Mouse (Mus musculus): ENCODE results near the gene Pop4.

Pop4 gene

GRCm38 (mm10) chr7:38219526-38219925, 51.7 kb downstream of the Pop4 start:
- no peak for DNase-seq (ENCODE audit: low read depth)

DNA sequence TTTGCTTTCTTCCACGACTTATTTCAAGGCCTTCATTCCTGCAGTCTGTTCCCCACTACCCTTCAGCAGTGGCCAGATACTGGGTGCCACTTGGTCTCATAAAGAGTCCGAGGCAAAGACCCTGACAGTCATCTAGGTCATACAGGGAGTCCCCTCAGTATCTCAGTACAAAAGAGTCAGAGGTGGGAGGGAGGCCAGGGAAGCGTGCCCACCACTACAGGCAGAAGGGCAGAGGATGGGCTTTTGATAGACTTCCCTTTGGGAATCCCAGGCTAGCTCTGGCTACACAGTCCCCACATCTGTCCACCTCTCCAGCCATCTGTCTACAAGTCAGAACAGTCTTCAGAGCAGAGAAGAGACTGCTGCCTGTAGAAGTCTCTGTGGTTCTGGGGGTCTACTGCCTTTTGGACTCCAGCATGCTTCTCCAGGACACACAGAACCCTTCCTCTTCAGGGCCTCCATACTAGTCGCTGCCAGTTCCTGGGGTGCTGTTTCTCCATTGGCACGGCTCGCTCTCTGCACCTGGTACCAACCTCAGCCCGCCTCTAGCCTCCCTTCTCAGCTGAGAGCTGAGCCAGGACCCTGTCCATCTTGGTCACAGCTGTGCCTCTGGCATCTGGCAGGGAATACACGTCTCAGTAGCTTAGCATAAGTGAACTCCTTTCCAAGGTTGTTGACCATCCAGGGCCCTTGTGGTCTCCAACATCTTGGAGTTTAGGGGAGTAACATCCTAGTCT, 52.4 kb downstream of the Pop4 start:
- DNase-seq (ENCODE audit: low read depth), result no peak

- DNase-seq (ENCODE audit: low read depth), result no peak
Observed at GRCm38 (mm10) chr7:38217417-38218171, 53.6 kb downstream of the Pop4 start.

DNA sequence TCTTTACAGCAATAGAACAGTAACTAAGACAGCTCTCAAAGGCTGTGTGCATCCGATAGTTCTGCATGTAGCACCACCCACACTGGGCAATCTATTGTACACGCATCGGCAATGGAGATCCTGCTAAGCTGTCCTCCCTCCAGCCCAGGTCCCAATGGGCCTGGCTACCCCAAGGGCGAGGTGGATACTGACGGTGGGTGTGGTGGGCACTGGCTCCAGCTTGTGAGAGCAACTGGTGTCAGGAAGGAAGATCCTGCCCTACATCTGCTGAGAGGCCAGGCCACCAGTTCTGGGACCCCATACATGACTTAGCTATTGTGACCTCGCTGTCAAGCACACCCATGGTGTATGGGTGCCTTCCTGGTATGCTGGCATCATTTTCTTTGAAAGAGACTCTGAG, 55.5 kb downstream of the Pop4 start:
- DNase-seq (ENCODE audit: low read depth), result no peak

GRCm38 (mm10) chr7:38215281-38215680, 55.9 kb downstream of the Pop4 start:
- no peak for DNase-seq (ENCODE audit: low read depth)

GRCm38 (mm10) chr7:38214473-38215214, 56.6 kb downstream of the Pop4 start:
- DNase-seq (ENCODE audit: low read depth), result peak; percentile 50

DNA sequence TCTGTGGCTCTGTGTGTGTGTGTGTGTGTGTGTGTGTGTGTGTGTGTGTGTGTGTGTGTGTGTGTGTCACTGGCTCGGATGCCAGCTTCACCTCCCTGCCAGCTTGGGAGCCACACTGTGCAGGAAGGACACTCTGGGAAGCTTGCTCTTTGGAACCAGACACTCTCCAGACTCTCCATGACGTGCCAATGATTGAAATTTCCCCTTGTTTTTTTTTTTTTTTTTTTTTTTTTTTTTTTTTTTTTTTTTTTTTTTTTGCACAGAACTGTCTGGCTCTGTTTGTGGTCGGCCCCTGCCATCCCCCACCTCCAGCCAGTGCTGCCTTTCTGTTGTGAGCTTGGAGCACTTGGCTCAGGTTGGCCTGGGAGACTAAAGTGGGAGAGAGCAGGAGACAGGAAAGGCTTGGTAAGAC, 58.6 kb downstream of the Pop4 start:
- no peak for DNase-seq (ENCODE audit: low read depth)
